Mouse (Mus musculus) ES-E14 (cell line): ENCODE measurements at regions not wholly inside any gene's neighbourhood (a gene's known extent, or its start where the extent isn't known, plus 50 kb on each side); places are given as distances from the start of the nearest gene placed in this dataset.
A peak's percentile ranks its signal among the peaks of the same experiment; 100 is the strongest.

Experiments
- CHD2 ChIP-seq: IDR thresholded peaks from 2 replicates; pipeline ENCODE4 v1.6.1; 2014; ENCODE audit warnings: mild to moderate bottlenecking, low read depth, low read length, inconsistent platforms
- HCFC1 ChIP-seq: IDR thresholded peaks from 2 replicates; pipeline ENCODE4 v1.6.1; 2012; ENCODE audit warnings: low read length, inconsistent platforms, borderline replicate concordance; ENCODE audit not compliant: insufficient read depth
- MAFK ChIP-seq: IDR thresholded peaks from 2 replicates; pipeline ENCODE4 v1.6.1; 2014; ENCODE audit warnings: mild to moderate bottlenecking, low read depth, low read length, inconsistent platforms; ENCODE audit not compliant: insufficient read depth
- ZC3H11A ChIP-seq: IDR thresholded peaks from 2 replicates; pipeline ENCODE4 v1.6.1; 2012; ENCODE audit warnings: low read depth, mild to moderate bottlenecking, inconsistent platforms, low read length, borderline replicate concordance
- ZNF384 ChIP-seq: IDR thresholded peaks from 2 replicates; pipeline ENCODE4 v1.6.1; 2012; ENCODE audit warnings: low read depth, low read length, inconsistent platforms

- no peak for TF ChIP-seq CHD2
- TF ChIP-seq ZNF384: no peak
- no peak for TF ChIP-seq HCFC1
- TF ChIP-seq ZC3H11A: peak; percentile 88
- no peak for TF ChIP-seq MAFK
These were observed 316.1 kb upstream of the Adam34 start for GRCm38 (mm10) chr8:44025926-44026325.
